Mouse (Mus musculus) cerebral cortex, adult 2 months (tissue): ENCODE measurements around the gene Bbs9.

ENCODE experiments used
- WGBS: fragments of 180-500 bp; shearing (Covaris S2); methylation state at CpG from one replicate; pipeline ENCODE4 v1.1.7; 2018; 5-methylcytosine and 5-hydroxymethylcytosine counted together

The Bbs9 gene

DNA sequence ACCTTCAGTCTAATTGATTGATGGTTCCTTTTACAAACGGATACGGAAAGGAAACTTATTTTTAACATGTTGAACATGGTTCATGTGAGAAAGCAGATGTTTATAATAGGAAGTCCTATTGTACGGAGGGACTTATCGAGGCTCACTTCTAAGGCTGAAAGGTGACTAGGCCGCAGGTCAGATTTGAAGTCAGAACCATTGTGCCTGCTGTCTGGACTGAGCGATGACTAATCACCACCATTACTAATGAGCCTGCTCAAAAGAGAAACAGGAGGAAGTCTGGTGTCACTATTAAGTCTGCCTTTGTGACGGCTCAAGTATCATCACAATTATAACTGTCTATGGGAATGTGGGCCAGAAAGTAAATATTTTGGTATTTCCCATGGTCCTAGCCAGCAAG, 325.2 kb downstream of the Bbs9 start:
- 78% methylated on average over 7 of the region's 7 CpGs for WGBS

GRCm38 (mm10) chr9:22805981-22806380, 330.5 kb downstream of the Bbs9 start:
- WGBS = 95% methylated on average over 1 of the region's 1 CpGs

- 74% methylated on average over 5 of the region's 5 CpGs for WGBS
Measured at GRCm38 (mm10) chr9:22806494-22806893, 331.0 kb downstream of the Bbs9 start.

- 80% methylated on average over 5 of the region's 5 CpGs for WGBS
Measured at GRCm38 (mm10) chr9:22807693-22808092, 332.2 kb downstream of the Bbs9 start.

DNA sequence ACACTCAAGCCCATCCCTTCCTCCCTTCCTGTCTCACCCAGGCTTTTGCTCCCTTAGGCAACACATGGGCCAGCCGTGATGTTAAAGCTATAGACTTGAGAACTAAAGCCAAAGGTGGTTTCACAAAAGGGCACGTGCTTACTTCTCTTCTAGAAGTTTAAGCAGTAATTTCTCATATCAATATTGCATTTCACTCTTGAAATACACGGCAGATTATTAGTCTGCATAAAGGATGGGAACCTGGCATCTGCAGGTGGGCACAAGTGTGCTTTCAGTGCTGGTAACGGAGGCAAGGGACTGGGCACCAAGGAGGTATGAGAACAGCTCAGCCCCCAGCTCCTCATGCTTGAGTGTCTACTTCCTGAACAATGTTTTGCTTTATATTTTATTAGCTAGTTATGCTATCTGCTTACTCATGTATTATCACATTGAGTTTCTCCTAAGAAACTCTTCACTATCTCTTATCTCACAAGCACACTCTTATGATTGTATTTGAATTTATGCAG, 334.2 kb downstream of the Bbs9 start:
- 94% methylated on average over 4 of the region's 4 CpGs for WGBS

GRCm38 (mm10) chr9:22810454-22810853, 334.9 kb downstream of the Bbs9 start:
- WGBS = 94% methylated on average over 8 of the region's 8 CpGs

DNA sequence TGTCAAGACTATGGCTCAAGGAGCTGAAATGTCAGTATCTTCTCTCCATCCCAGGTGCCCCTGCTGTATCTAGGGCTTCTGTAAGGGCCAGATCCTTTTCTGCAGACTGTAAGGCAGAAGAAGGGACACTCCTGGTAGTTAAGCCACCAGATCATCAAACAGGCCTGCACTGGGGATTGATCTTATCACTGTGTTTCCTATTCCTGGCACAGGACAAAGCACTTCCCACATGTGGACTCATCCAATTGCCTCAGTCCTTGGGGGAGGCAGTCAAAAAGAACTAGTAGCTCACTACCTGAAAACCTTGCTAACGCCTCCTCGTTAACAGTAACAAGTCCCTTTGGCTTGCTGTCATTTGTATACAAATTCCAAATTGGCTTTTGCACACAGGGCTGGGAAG, 336.4 kb downstream of the Bbs9 start:
- WGBS = 82% methylated on average over 2 of the region's 2 CpGs

- 72% methylated on average over 9 of the region's 9 CpGs for WGBS
Measured at GRCm38 (mm10) chr9:22814407-22815092, 339.0 kb downstream of the Bbs9 start.

- 76% methylated on average over 7 of the region's 7 CpGs for WGBS
Measured at GRCm38 (mm10) chr9:22815093-22815458, 339.6 kb downstream of the Bbs9 start.

DNA sequence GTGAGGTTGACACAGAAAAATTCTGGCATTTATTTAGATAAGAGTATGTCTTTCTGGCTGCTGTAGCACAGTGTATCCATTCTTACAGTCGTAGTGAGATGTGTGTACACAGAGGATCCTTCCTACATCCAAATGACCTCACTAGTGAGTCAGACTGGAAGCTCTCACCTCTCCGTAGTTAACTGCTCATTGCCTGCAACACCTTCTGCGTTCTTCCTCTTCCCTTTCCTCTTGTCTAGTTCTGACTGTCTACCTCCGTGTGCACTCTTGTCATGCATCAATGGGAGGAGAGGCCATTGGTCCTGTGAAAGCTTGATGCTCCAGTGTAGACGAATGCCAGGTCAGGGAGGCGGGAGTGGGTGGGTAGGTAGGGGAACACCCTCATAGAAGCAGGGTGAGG, 344.0 kb downstream of the Bbs9 start:
- 92% methylated on average over 6 of the region's 6 CpGs for WGBS

GRCm38 (mm10) chr9:22820646-22821185, 345.2 kb downstream of the Bbs9 start:
- WGBS = 80% methylated on average over 6 of the region's 6 CpGs

GRCm38 (mm10) chr9:22822770-22823169, 347.3 kb downstream of the Bbs9 start:
- WGBS = 87% methylated on average over 5 of the region's 5 CpGs

DNA sequence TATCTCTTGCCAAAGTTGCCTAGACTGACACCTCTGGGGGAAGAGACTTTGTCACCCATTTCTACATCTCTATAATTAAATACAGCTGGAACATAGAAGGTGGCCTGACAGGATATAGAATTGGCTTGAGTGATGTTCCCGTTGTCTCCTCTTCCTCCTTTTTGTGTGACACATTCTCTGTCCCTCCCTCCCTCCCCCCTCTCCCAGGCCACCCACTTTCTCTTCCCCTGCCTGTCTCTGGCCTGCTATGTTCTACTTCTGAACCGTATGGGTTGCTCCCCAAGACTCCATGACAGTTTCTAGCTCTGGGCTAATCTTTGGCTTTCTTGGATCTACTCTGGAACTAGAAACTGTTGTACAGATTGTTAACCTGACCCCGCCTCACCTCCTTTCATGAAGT, 348.3 kb downstream of the Bbs9 start:
- WGBS = 89% methylated on average over 3 of the region's 3 CpGs

DNA sequence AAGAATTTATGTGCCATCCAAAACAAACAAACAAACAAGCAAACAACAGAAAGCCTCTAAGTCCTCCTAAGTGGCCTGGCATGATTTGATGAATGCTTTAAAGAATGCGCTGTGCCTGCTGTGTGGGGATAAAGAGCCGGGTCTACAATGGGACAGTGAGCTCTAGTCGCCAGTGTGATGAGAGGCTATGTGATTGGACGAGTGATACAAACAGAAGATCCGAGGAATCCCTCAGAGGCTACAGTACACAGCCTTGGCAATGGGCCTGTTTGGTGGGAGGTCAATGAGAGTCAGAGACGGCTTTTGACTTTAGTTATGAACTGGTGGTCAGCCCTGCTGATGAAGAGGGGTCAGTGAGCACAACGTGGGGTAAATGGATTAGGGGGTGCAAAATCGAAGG, 349.4 kb downstream of the Bbs9 start:
- 72% methylated on average over 8 of the region's 8 CpGs for WGBS

GRCm38 (mm10) chr9:22826571-22826990, 351.1 kb downstream of the Bbs9 start:
- WGBS = 47% methylated on average over 3 of the region's 3 CpGs

DNA sequence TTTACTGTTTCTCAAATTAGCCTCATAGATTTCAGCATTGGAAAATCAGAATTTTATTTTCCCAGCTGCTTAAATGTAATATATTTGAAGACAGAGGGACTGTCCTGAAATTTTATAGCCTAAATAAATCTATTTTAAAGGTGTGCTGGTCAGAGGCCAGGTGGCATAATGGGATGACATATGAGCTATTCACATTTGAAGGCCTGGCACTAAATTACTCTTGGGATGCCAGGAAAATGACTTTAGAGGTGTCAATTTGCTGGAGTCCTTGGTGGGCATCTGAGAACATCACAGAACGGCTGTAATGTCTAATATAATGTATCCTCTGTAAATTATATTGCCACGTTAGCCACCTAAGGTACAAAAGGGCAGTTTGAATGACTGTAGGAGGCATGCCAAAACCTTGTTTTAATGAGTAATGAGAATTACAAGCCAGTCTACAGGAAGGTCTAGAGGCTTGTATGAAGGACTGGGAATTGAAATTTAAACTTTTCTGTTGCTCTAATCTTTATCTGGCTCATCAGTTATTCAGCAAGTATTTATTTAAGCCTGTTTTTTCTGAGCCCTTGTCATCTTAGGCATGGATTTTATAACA, 351.8 kb downstream of the Bbs9 start:
- 81% methylated on average over 2 of the region's 2 CpGs for WGBS

GRCm38 (mm10) chr9:22829212-22829960, 353.9 kb downstream of the Bbs9 start:
- 53% methylated on average over 21 of the region's 21 CpGs for WGBS

- 100% methylated on average over 1 of the region's 1 CpGs for WGBS
Measured at GRCm38 (mm10) chr9:22834994-22835512, 359.5 kb downstream of the Bbs9 start.

DNA sequence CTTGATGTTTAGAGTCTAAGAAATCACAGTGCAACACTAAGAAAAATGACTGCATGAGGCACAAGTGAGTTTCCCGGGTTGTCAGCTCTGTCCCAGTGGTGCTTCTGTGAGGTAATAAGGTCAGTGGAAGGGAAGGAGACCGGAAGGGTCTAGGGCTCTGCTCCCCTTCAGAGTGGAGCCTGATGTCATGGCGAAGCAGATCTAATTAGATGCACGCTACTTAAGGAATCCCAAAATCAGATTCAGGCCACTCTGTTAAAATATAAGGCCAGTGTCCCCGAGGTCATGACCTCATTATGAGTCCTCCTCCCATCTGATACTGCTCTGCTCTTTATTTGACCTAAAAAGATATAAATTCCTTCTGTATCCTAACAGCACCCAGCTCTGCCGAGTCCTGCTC, 361.5 kb downstream of the Bbs9 start:
- 79% methylated on average over 6 of the region's 6 CpGs for WGBS

GRCm38 (mm10) chr9:22837702-22838210, 362.2 kb downstream of the Bbs9 start:
- WGBS = 57% methylated on average over 4 of the region's 4 CpGs

- 89% methylated on average over 2 of the region's 2 CpGs for WGBS
Measured at GRCm38 (mm10) chr9:22846048-22846447, 370.5 kb downstream of the Bbs9 start.

- 91% methylated on average over 1 of the region's 1 CpGs for WGBS
Measured at GRCm38 (mm10) chr9:22846783-22847182, 371.3 kb downstream of the Bbs9 start.
